Mouse (Mus musculus): Measurements from ENCODE around the gene Cyp17a1. TPM values are rescaled to one million over a fixed set of nuclear protein-coding genes. Genes with fewer than 3 reads are reported as not detected.

Cyp17a1 gene
- polyA plus RNA-seq (2011; ENCODE audit: insufficient read depth, insufficient read length, low replicate concordance, missing spikeins), result not detected in 2 replicates

DNA sequence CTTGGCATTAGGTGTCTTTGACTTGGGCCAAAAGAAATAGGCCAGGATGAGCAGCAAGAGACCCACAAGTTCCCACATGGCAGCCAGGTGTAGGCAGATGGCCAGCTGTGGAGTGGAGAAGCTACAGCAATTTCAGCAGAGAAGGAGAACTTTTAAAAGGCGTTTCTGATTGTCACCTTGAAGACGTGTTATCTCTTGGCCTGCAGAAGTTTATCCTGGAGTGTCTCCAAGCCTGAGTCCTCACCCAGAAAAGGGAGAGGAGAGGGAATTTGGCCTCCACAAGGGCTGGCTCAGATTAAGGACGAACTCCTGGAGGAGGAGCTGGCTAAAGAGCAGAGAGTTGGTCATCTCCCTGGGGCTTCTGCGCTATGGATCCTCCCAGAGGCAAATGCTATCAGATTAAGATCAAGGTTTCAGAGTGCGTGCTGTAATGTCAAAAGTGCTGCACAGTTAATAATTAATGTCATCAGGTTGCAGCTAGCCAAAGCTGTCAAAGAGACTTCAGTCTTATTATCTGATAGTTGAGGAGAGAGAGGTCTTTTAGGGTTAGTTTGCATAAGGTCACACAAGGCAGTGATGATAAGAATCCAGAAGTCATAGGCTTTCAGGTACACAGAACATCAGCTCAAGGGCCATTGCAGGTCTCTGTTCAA lies at the start of gene Cyp17a1:
Cyp17a1 (minus strand) TSS at position 407 of the 653 bp plus-strand sequence.
- 63% methylated on average over 5 of the region's 5 CpGs for WGBS
- Histone ChIP-seq H3K4me3 (replicated peaks; ENCODE audit: control insufficient read depth, low read depth, low read length) (no peak within 1 kb of the TSS), H3K4me1 (ENCODE audit: control insufficient read depth, insufficient read depth, low read length) (peaks cover 1% of the 10 kb centered on the region), H3K27ac (ENCODE audit: control insufficient read depth, insufficient read depth, low read depth, low read length, poor library complexity) (no peak within 1 kb of the TSS)
- TF ChIP-seq POLR2A (IDR thresholded peaks at IDR 0.05; ENCODE audit: borderline replicate concordance, control insufficient read depth, low read depth, low read length) (no peak), CTCF (IDR thresholded peaks at IDR 0.05; ENCODE audit: control insufficient read depth, insufficient read depth, low read length) (no peak)

DNA sequence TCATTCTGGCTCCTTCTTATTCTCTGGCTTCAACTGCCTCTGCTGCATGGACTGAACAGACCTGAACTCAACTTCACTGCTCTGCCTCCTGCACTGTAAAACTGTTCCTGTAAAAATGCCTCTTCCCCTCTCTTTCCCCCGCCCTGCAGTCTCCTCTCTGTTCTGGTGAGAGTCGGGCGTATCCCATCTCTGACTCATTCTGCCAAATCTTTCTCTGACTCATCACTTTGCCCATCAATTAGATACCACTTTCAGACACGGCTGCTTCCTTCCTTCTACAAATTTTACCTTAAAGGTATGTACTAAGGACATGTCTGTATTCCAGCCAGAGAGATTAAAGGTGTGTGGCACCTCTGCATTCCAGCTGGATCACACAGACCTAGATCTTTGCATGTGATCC lies 45.2 kb upstream of the Cyp17a1 start:
- TF ChIP-seq POLR2A (IDR thresholded peaks at IDR 0.05; ENCODE audit: borderline replicate concordance, control insufficient read depth, low read depth, low read length), result no peak
- TF ChIP-seq CTCF (IDR thresholded peaks at IDR 0.05; ENCODE audit: control insufficient read depth, insufficient read depth, low read length), result no peak
- Histone ChIP-seq H3K27ac (ENCODE audit: control insufficient read depth, insufficient read depth, low read depth, low read length, poor library complexity) (no peak overlapping the region), H3K4me3 (replicated peaks; ENCODE audit: control insufficient read depth, low read depth, low read length) (no peak overlapping the region), H3K4me1 (ENCODE audit: control insufficient read depth, insufficient read depth, low read length) (no peaks in the 10 kb centered on the region)
- WGBS, result 60% methylated on average over 4 of the region's 4 CpGs

DNA sequence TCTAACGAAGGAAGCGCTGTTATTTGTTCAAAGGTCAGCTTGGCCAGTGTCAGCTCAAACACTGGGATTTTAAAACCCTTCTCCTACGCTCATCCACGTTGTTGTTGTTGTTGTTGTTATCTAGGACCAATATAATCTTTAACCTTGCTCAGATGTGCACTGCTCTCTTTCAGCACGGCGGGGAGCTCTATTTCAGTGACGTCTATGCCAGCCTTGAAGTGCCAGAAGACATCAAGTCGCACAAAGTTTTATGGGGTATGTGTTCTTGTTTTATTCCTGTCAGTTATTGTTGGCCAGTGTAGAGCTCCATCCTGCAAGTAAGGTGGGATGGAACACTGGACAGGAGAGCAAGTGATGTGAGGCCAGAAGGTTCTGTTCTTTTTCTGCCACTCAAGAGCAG lies 42.0 kb upstream of the Cyp17a1 start:
- 92% methylated on average over 8 of the region's 8 CpGs for WGBS
- TF ChIP-seq POLR2A (IDR thresholded peaks at IDR 0.05; ENCODE audit: borderline replicate concordance, control insufficient read depth, low read depth, low read length), result no peak
- TF ChIP-seq CTCF (IDR thresholded peaks at IDR 0.05; ENCODE audit: control insufficient read depth, insufficient read depth, low read length), result no peak
- Histone ChIP-seq H3K4me3 (replicated peaks; ENCODE audit: control insufficient read depth, low read depth, low read length) (no peak overlapping the region), H3K4me1 (ENCODE audit: control insufficient read depth, insufficient read depth, low read length) (no peaks in the 10 kb centered on the region), H3K27ac (ENCODE audit: control insufficient read depth, insufficient read depth, low read depth, low read length, poor library complexity) (no peak overlapping the region)

DNA sequence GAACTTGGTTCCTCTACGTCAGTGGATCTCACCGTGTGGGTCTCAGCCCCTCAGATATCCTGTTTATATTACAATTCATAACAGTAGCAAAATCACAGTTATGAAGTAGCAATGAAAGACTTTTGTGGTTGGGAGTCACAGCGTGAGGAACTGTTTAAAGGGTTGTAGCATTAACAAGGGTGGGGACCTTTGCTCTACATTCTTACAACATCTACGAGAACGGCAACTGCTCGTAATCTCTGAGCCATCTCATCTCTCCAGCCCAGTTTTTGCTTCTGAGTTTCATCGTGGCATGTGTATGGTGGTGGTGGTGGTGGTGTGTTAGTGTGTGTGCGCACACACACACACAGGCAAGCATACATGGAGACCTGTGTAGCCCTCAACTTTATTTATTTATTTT lies 41.3 kb upstream of the Cyp17a1 start:
- 81% methylated on average over 8 of the region's 8 CpGs for WGBS
- no peak for TF ChIP-seq CTCF (IDR thresholded peaks at IDR 0.05; ENCODE audit: control insufficient read depth, insufficient read depth, low read length)
- TF ChIP-seq POLR2A (IDR thresholded peaks at IDR 0.05; ENCODE audit: borderline replicate concordance, control insufficient read depth, low read depth, low read length), result no peak
- Histone ChIP-seq H3K4me1 (ENCODE audit: control insufficient read depth, insufficient read depth, low read length) (no peaks in the 10 kb centered on the region), H3K4me3 (replicated peaks; ENCODE audit: control insufficient read depth, low read depth, low read length) (no peak overlapping the region), H3K27ac (ENCODE audit: control insufficient read depth, insufficient read depth, low read depth, low read length, poor library complexity) (no peak overlapping the region)

DNA sequence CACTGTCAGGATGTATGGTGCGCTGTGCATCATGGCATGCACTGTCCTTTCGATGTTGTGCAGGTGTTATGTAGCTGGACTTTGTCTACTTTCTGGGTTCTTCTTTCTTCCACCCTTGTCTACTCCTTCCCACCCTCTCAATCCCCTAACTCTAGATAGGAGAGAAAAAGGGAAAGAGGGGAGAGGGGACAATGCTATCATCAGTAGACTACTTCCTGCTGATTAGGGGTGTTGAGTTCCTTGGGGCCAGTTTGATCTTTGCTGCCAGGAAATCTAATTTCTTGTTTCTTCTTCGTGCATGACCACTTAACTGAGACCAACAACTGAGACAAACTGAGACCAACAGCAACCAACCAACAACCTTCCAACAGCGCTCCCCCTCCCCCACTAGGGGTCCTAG lies 37.6 kb upstream of the Cyp17a1 start:
- Histone ChIP-seq H3K4me3 (replicated peaks; ENCODE audit: control insufficient read depth, low read depth, low read length) (no peak overlapping the region), H3K27ac (ENCODE audit: control insufficient read depth, insufficient read depth, low read depth, low read length, poor library complexity) (no peak overlapping the region), H3K4me1 (ENCODE audit: control insufficient read depth, insufficient read depth, low read length) (peaks cover 4% of the 10 kb centered on the region; the same call in 1 of the 2 replicates)
- 80% methylated on average over 4 of the region's 4 CpGs for WGBS
- no peak for TF ChIP-seq CTCF (IDR thresholded peaks at IDR 0.05; ENCODE audit: control insufficient read depth, insufficient read depth, low read length)
- no peak for TF ChIP-seq POLR2A (IDR thresholded peaks at IDR 0.05; ENCODE audit: borderline replicate concordance, control insufficient read depth, low read depth, low read length)

DNA sequence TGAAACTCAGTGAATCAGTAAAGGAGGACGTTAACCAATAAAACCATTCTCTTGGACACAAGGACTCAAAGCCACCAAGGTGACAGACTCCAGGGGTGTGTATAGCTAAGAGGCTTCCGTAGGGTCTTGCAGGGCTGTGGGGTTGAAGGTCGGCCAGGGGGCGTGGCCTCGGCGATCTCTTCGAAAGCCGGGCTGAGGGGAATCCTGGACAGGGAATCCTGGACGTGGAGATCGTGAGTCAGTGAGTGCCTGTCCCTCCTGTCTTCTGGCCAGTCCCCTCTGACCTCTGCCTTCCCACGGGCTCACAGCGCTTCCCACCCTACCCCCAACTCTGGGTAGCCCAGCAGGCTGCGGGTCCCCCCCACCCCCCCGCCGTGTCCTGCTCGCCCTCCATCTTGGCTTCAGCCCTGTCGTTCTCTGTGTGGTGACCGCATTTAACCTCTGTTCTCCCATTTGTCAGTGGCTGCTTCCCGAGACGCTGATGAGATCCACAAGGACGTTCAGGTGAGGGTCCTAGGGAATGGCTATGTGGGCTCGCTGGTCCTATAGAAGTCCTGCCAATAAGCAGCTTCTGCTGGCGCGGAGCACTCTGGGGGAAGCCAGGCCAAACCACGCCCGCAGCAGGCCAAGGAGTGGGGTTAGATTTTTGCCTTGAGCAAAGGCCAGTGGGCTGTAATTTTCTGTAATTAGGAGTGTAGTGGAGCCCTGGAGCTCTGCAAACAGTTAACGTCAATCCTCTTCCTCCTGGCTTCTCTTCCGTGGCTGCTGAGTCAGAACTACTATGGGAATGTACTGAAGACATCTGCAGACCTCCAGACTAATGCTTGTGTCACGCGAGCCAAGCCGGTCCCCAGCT lies 34.6 kb upstream of the Cyp17a1 start, which contains the start of gene As3mt:
As3mt (plus strand) TSS at position 163 of the 856 bp plus-strand sequence.
- Histone ChIP-seq H3K27ac (ENCODE audit: control insufficient read depth, insufficient read depth, low read depth, low read length, poor library complexity) (no peak within 1 kb of the TSS), H3K4me1 (ENCODE audit: control insufficient read depth, insufficient read depth, low read length) (peaks cover 4% of the 10 kb centered on the region; the same call in 1 of the 2 replicates), H3K4me3 (replicated peaks; ENCODE audit: control insufficient read depth, low read depth, low read length) (peak within 1 kb of the TSS; percentile 93)
- TF ChIP-seq POLR2A (IDR thresholded peaks at IDR 0.05; ENCODE audit: borderline replicate concordance, control insufficient read depth, low read depth, low read length), result no peak
- no peak for TF ChIP-seq CTCF (IDR thresholded peaks at IDR 0.05; ENCODE audit: control insufficient read depth, insufficient read depth, low read length)
- 8% methylated on average over 31 of the region's 31 CpGs for WGBS

DNA sequence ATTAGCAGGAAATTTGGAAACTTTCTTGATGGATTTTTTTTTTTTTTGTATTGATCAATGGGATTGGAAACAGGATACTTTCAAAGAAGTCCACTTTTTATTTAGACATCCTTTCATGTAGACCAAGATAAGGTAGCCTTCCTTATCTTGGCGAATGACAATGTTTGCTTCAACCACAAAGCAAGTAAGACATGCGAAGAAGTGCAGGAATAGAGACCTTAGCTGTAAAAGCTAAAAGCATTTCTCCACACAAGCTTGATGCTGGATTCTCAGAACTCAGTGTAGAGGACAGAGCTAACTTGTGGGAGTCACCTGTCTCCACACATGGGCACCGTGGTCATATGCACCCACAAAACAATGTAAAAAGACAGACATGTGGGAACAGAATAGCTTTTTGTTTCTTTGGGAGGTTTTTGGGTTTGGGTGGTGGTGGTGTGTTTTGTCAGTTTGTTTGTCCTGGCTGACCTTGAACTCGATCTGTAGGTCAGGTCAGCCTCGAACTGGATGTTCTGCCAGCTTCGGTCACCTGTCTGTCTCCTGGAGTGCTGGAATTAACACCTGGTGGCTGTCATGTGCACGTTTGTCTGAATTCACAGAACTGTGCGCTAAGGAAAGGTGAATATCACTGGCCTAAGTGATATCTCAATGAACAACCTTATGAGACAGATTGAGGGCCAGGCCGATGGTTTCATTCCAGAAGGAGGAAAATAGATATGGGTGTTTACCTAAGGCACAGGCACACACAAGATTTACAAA lies 33.7 kb upstream of the Cyp17a1 start:
- 70% methylated on average over 9 of the region's 9 CpGs for WGBS
- Histone ChIP-seq H3K27ac (ENCODE audit: control insufficient read depth, insufficient read depth, low read depth, low read length, poor library complexity) (no peak overlapping the region), H3K4me3 (replicated peaks; ENCODE audit: control insufficient read depth, low read depth, low read length) (no peak overlapping the region), H3K4me1 (ENCODE audit: control insufficient read depth, insufficient read depth, low read length) (peaks cover 4% of the 10 kb centered on the region; the same call in 1 of the 2 replicates)
- TF ChIP-seq POLR2A (IDR thresholded peaks at IDR 0.05; ENCODE audit: borderline replicate concordance, control insufficient read depth, low read depth, low read length) (no peak), CTCF (IDR thresholded peaks at IDR 0.05; ENCODE audit: control insufficient read depth, insufficient read depth, low read length) (no peak)
